Mouse (Mus musculus): ENCODE results near the gene Exoc7.

The Exoc7 gene

DNA sequence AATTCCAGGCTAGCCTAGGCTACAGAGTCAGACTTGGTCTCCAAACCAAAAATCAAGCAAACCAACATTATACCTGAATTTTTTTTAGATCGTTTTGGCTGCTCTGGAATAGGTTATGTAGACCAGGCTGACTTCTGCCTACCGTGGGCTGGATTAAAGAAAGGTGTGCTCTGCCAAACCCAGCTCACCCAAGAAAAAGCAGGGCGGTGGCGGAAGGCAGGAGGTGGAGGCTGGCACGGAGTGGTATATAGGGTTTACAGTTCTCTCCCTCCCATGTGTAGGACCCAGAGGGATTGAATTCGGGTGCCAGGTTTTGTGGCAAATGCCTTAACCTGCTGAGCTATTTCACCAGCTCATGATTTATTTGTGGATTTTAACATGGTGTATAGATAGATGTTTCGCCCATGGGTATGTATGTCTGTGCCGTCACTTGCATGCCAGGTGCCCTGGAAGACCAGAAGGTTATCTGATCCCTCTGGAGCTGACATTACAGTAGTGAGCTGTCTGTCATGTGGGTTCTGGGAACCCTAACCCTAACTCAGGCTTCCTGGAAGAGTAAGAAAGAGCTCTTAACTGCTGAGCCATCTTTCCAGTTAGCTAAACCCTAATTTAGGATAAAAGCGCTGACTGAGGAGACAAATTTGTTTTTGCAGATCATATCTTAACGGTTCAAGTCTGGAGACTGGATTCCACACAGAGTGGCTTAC is at the start of gene Exoc7:
Gene Exoc7 (minus strand): TSS at position 215 of the 707 bp plus-strand sequence.
- DNase-seq (ENCODE audit: low spot score), result no peak

- no peak for DNase-seq (ENCODE audit: low spot score)
These were observed 47.5 kb upstream of the Exoc7 start for GRCm38 (mm10) chr11:116354521-116354920.

DNA sequence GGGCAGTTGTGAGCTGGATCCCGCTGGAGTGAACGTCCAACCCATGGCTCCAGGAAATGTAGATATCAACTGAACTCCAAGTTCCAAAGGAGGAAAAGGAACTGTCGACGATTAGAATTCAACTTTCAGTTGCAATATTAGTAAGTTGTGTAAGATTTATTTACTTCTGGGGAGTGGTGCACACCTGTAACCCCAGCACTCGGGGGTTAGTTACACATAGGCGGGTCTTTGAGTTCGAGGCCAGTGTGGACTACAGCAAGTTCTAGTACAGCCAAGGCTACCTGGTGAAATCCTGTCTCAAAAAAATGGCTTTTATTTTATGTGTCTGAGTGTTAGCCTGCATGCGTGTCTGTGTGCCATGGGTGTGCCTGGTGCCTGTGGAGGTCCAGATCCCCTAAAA is 46.5 kb upstream of the Exoc7 start:
- DNase-seq (ENCODE audit: low spot score), result no peak

DNA sequence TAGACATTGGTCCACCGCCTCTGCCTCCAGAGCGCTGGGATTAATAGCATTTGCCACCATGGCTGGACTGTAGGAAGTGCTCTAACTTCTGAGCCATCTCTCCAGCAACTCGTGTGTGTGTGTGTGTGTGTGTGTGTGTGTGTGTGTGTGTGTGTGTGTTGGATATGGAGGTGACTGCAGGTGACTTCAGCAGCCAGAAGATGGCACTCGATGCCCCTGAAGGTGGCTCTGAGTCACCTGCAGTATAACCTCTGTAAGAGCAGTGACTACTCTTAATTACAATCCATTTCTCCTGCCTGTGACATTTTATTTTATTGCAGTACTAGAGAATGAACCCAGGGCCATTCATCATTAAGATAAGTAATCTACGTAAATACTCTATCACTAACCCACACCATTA is 44.3 kb upstream of the Exoc7 start:
- DNase-seq (ENCODE audit: low spot score), result no peak

DNA sequence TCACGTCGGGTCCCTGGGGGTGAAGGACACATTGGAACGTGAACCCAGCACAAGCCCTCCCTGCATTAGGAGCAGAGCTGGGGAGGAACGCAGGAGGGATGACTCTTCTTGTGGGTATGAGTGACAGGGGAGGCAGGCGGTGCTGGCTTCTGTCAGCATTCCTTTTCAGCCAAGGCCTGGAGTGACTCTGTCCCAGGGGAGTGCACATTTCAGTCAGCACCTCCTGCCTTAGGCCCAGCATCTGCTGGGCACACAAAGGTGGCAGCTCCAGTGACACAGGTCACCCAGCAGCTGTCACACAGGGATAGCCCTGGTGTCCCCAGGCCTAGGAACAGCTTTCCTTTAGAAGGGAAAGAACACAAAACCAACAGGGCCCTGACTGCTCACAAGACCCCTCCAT is 40.9 kb upstream of the Exoc7 start:
- DNase-seq (ENCODE audit: low spot score), result no peak

GRCm38 (mm10) chr11:116347012-116347411 is 40.0 kb upstream of the Exoc7 start:
- no peak for DNase-seq (ENCODE audit: low spot score)

GRCm38 (mm10) chr11:116342069-116342791 is 35.2 kb upstream of the Exoc7 start:
- no peak for DNase-seq (ENCODE audit: low spot score)

- no peak for DNase-seq (ENCODE audit: low spot score)
These were observed 30.5 kb upstream of the Exoc7 start for GRCm38 (mm10) chr11:116337531-116337930.

DNA sequence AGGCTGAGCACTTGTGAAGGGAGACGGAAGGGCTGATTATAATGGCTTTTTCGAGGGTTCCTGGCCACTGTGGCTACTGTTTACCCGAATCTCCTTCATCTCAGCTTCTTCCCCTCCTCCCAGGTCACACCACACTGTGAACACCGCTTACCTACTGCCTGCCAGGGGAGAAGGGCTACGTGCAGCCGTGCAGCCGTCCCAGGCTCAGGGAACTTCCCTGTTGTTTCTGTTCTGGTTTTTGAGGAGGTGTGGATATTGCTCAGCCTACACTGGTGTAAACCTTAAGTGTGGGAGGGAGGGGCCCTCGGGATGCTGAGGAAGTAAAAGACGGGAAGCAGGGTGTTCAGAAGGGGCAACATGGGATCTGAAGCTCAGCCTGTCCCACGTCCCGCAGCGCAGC is 30.0 kb upstream of the Exoc7 start:
- no peak for DNase-seq (ENCODE audit: low spot score)

- no peak for DNase-seq (ENCODE audit: low spot score)
These were observed 29.4 kb upstream of the Exoc7 start for GRCm38 (mm10) chr11:116336393-116336792.

DNA sequence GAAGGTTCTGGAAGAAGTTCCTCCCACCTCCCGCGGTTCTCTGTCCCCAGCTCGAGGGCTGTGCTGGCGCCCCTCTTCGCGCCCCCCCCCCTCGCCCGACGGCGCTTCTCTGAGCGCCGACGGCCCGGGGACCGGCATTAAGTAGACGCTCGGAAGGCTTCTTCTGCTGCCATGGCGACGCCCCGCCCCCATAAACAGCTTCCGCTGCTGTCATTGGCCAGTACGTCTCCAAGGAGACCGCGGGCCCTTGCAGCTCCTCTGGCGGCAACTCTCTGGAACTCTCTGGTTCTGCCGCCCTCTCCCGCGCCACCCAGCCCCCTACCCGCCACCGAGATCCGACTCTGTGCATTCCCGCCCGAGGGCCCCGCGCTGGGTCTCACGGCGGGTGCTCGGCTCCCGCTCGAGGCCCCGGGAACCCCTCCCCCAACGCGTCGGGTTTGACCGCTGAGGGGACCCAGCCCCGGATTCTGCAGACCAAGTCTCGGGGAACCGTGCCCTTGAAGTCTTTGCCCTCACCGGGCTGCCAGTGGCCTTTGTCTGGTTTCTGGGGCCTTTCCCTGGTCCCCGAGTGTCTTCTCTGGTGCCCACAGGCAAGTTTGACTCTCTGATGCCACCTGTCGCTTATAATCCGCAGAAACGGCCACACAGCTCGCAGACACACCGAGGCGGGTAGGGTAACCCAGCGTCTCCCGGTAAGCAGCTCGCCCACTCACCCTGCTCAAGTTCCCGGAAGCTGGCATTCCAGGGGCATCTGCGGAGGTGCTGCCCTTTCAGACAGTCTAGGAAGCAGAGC is 28.4 kb upstream of the Exoc7 start, which contains the start of gene Foxj1:
Gene Foxj1 (minus strand): TSS at position 156 of the 793 bp plus-strand sequence.
- peak; percentile 98 for DNase-seq (ENCODE audit: low spot score)

DNA sequence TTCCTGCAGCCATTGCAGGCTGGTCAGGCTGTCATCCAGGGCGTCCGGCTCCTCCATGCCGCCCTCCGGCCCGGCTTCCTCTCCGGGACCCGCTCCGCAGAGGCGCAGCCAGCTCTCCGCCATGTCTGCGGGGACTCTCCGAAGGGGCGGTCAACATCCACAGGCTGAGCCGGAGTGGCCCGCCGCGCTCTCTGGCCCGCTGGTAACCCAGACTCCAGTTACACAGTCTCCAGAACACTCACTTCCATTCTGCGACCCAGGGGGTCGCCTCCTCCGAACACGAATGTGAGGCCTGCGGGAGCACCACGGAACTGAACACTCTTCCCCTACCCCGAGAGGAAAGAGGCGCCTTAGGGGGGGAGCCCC is 27.4 kb upstream of the Exoc7 start:
- no peak for DNase-seq (ENCODE audit: low spot score)

- DNase-seq (ENCODE audit: low spot score), result peak; percentile 59
These were observed 26.7 kb upstream of the Exoc7 start for GRCm38 (mm10) chr11:116333526-116334416.

DNA sequence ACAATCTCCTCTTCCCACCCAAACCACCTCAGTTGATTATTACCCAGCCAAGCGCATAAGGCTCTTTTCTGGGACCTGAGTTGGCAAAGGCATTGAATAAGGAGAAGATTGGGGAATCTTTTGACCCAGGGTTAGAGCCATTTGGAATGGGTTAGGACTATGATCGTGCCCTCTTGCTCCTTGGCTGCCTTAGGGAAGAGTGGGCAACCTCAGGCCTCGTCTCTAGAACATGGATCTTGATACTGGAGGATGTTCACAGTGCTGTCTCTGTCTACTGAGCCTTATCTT is 25.9 kb upstream of the Exoc7 start:
- no peak for DNase-seq (ENCODE audit: low spot score)

DNA sequence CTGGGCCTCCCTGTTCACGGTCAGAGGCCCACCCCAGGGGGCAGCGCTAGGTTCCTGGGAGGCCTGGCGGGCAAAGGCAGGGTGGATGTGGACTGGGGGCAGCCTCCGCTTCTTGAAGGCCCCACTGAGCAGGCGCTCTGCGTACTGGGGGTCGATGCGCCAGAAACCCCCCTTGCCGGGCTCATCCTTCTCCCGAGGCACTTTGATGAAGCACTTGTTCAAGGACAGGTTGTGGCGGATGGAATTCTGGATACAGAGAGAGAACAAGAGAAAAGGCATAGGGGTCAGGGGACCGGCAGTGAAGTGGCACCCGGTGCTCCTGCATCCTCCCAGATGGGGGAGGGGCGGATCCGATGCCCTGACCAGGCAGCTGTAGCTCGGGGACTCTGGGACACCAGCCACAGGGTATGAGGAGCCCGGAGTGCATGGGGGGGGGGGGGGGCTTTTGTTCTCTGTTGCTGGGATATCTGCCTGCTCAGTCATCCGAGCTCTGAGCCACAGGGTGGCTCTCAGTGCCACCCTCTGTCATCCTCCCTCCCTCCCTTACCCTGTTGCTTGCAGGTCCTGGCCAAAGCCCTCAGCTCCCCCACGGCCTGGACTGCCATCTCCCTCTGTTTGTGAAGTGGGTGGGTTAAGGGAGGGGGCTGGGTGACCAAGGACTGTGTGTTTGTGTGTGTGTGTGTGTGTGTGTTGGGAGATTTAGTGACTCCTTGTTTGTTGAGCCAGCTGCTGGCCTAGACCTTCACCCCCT is 25.4 kb upstream of the Exoc7 start:
- no peak for DNase-seq (ENCODE audit: low spot score)

DNA sequence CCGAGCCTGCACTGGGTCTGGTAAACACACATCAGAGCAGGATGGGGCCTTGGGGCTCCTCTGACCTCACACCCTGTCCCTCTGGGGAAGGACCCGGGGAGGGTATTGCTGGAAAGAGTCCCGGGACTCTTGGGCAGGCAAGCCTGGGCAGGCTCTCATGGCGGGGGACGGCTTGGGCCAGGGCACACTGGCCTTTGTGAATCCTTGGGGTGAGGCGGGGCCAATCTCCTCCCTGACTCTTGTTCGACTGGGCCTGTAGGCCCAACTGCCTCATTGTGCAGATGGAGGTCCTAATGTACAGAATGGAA is 23.1 kb upstream of the Exoc7 start:
- no peak for DNase-seq (ENCODE audit: low spot score)

GRCm38 (mm10) chr11:116329314-116330210 is 22.5 kb upstream of the Exoc7 start:
- peak; percentile 64 for DNase-seq (ENCODE audit: low spot score)

DNA sequence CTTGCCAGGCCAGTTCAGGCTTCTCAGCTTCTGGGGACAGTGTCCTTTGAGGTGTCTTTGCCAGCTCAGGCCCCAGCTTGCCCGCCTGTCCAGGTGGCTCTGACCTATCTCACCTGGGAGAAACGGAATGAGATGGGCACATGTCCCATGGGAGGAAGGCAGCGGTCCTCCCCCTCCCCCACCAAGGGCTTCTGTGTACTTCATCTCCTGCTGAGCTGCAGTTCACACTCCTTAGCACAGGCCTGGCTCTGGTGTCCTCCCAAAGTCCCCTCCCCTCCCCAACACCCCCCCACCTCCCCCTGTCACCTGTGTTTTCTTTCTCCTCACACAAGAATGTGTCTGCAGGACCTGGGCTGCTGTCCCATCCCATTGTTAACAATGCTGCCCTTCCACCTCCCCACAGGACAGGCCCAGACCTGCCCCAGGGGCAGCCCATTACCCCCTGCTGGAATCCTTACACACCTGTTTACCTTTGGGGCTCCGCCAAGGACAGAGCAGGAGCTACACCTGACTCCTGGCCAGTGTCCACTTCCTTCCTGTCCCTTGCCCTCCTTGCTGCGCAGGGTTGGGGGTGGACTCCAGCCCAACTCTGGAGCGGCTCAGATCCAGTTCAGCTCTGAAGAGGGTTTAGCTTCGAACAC is 20.1 kb upstream of the Exoc7 start:
- DNase-seq (ENCODE audit: low spot score), result no peak

GRCm38 (mm10) chr11:116318719-116319659 is 12.0 kb upstream of the Exoc7 start:
- peak; percentile 99 for DNase-seq (ENCODE audit: low spot score)

All from testis, postnatal 10 days (tissue).